Mouse (Mus musculus) myocyte (in vitro differentiated cells): ENCODE measurements around the gene Ttc39b. TPM values are rescaled to one million over a fixed set of nuclear protein-coding genes. Genes with fewer than 3 reads are reported as not detected.

Experiments
- H3K27me3 ChIP-seq: one replicate; pipeline ENCODE4 v1.6.1; 2011; ENCODE audit not compliant: control insufficient read depth, insufficient read depth, insufficient read length
- H3K36me3 ChIP-seq: one replicate; pipeline ENCODE4 v1.6.1; 2011; ENCODE audit not compliant: control insufficient read depth, insufficient read depth
- H3K4me2 ChIP-seq: one replicate; pipeline ENCODE4 v1.6.1; 2011; ENCODE audit warnings: low read depth, control low read depth
- H3K4me3 ChIP-seq: one replicate; pipeline ENCODE4 v1.5.1; 2011; ENCODE audit warnings: mild to moderate bottlenecking, control low read depth, moderate library complexity
- H3K79me2 ChIP-seq: one replicate; pipeline ENCODE4 v1.6.1; 2011; ENCODE audit not compliant: control insufficient read depth, insufficient read depth
- H3ac ChIP-seq: one replicate; pipeline ENCODE4 v1.6.1; 2011; ENCODE audit not compliant: control insufficient read depth, insufficient read length
- CEBPB ChIP-seq: IDR thresholded peaks from 2 replicates; pipeline ENCODE4 v1.6.1; 2011; ENCODE audit warnings: mild to moderate bottlenecking, moderate library complexity; ENCODE audit not compliant: poor library complexity, insufficient read depth, severe bottlenecking
- E2F4 ChIP-seq: IDR thresholded peaks from one replicate; pipeline ENCODE4 v1.6.1; 2011; ENCODE audit warnings: mild to moderate bottlenecking, control low read depth, moderate library complexity; ENCODE audit not compliant: insufficient read depth
- MAX ChIP-seq: IDR thresholded peaks from one replicate; pipeline ENCODE4 v1.6.1; 2011; ENCODE audit warnings: low read depth, mild to moderate bottlenecking, control low read depth
- MYOD1 ChIP-seq, 3 experiments: IDR thresholded peaks; one replicate each; pipeline ENCODE4 v1.6.1; 2011; ENCODE audit warnings: control low read depth in 2 of 3, low read depth in 2 of 3, mild to moderate bottlenecking in 2 of 3, moderate library complexity in 1 of 3; ENCODE audit not compliant: insufficient read length in 2 of 3, control insufficient read depth in 1 of 3
- MYOG ChIP-seq, 3 experiments: IDR thresholded peaks; one replicate each; pipeline ENCODE4 v1.6.1; 2011; ENCODE audit warnings: control low read depth in 2 of 3, low read depth in 2 of 3, mild to moderate bottlenecking in 2 of 3; ENCODE audit not compliant: insufficient read length in 2 of 3, control insufficient read depth in 1 of 3, insufficient read depth in 1 of 3
- POLR2A ChIP-seq: IDR thresholded peaks from one replicate; pipeline ENCODE4 v1.6.1; 2011; ENCODE audit warnings: low read depth, mild to moderate bottlenecking, control low read depth, moderate library complexity; ENCODE audit not compliant: insufficient read length
- POLR2AphosphoS2 ChIP-seq: IDR thresholded peaks from one replicate; pipeline ENCODE4 v1.6.1; 2011; ENCODE audit warnings: low read depth, control low read depth; ENCODE audit not compliant: insufficient read length
- REST ChIP-seq: IDR thresholded peaks from one replicate; pipeline ENCODE4 v1.6.1; 2011; ENCODE audit warnings: mild to moderate bottlenecking, control low read depth, moderate library complexity; ENCODE audit not compliant: insufficient read depth, insufficient read length
- SRF ChIP-seq: IDR thresholded peaks from one replicate; pipeline ENCODE4 v1.6.1; 2011; ENCODE audit warnings: low read depth; ENCODE audit not compliant: control insufficient read depth, insufficient read length
- TCF12 ChIP-seq: IDR thresholded peaks from one replicate; pipeline ENCODE4 v1.6.1; 2011; ENCODE audit warnings: mild to moderate bottlenecking, control low read depth; ENCODE audit not compliant: poor library complexity, insufficient read depth, severe bottlenecking
- TCF3 ChIP-seq: IDR thresholded peaks from one replicate; pipeline ENCODE4 v1.6.1; 2011; ENCODE audit warnings: low read depth, control low read depth; ENCODE audit not compliant: insufficient read length
- USF1 ChIP-seq: IDR thresholded peaks from one replicate; pipeline ENCODE4 v1.6.1; 2011; ENCODE audit warnings: low read depth, mild to moderate bottlenecking, control low read depth, moderate library complexity
- polyA plus RNA-seq: library from polyadenylated mRNA; unstranded; fragments of >200 nt; fragmentation: generic; extraction: Trizol; gene quantifications from one replicate; pipeline ENCODE4 v1.2.1, GENCODE M21; 2012; ENCODE audit warnings: missing spikeins

Gene Ttc39b
- polyA plus RNA-seq, 1 experiment: 19.3 TPM

- Histone ChIP-seq H3K4me3 (no peak overlapping the region), H3K36me3 (peaks cover 49% of the 10 kb centered on the region), H3K27me3 (no peaks in the 10 kb centered on the region), H3K4me2 (no peak overlapping the region), H3K79me2 (no peaks in the 10 kb centered on the region), H3ac (no peak overlapping the region)
- TF ChIP-seq POLR2A: no peak
- no peak for TF ChIP-seq TCF12
- no peak for TF ChIP-seq SRF
- TF ChIP-seq CEBPB: no peak
- TF ChIP-seq E2F4: no peak
- no peak for TF ChIP-seq POLR2AphosphoS2
- TF ChIP-seq MYOD1 (IDR thresholded peaks at IDR 0.05; ENCODE audit: control insufficient read depth in 1 of 3, insufficient read length in 2 of 3, low read depth in 2 of 3): no peak
- no peak for TF ChIP-seq TCF3
- TF ChIP-seq MYOG (IDR thresholded peaks at IDR 0.05; ENCODE audit: control insufficient read depth in 1 of 3, insufficient read depth in 1 of 3, insufficient read length in 2 of 3, low read depth in 2 of 3): no peak
- no peak for TF ChIP-seq REST
- no peak for TF ChIP-seq USF1
- TF ChIP-seq MAX: no peak
Measured at GRCm38 (mm10) chr4:83225633-83226360, 98.3 kb downstream of the Ttc39b start.

GRCm38 (mm10) chr4:83224242-83224641 lies 99.8 kb downstream of the Ttc39b start:
- Histone ChIP-seq H3K27me3 (no peaks in the 10 kb centered on the region), H3K4me2 (no peak overlapping the region), H3ac (no peak overlapping the region), H3K4me3 (no peak overlapping the region), H3K36me3 (peaks cover 33% of the 10 kb centered on the region), H3K79me2 (no peaks in the 10 kb centered on the region)
- TF ChIP-seq POLR2A (no peak), TCF3 (no peak), USF1 (no peak), MAX (no peak), REST (no peak), TCF12 (no peak), POLR2AphosphoS2 (no peak), MYOG (IDR thresholded peaks at IDR 0.05; ENCODE audit: control insufficient read depth in 1 of 3, insufficient read depth in 1 of 3, insufficient read length in 2 of 3, low read depth in 2 of 3) (no peak), CEBPB (no peak), E2F4 (no peak), MYOD1 (IDR thresholded peaks at IDR 0.05; ENCODE audit: control insufficient read depth in 1 of 3, insufficient read length in 2 of 3, low read depth in 2 of 3) (no peak), SRF (no peak)

- no peak overlapping the region for H3K4me2 ChIP-seq
- no peaks in the 10 kb centered on the region for H3K79me2 ChIP-seq
- TF ChIP-seq CEBPB: no peak
- no peak for TF ChIP-seq TCF12
- no peak for TF ChIP-seq POLR2A
- no peak for TF ChIP-seq MYOD1 (IDR thresholded peaks at IDR 0.05; ENCODE audit: control insufficient read depth in 1 of 3, insufficient read length in 2 of 3, low read depth in 2 of 3)
- TF ChIP-seq MYOG (IDR thresholded peaks at IDR 0.05; ENCODE audit: control insufficient read depth in 1 of 3, insufficient read depth in 1 of 3, insufficient read length in 2 of 3, low read depth in 2 of 3): peak in 1 of 3 experiments; percentile 47
- no peaks in the 10 kb centered on the region for H3K27me3 ChIP-seq
- no peak overlapping the region for H3K4me3 ChIP-seq
- peaks cover 33% of the 10 kb centered on the region for H3K36me3 ChIP-seq
- H3ac ChIP-seq: no peak overlapping the region
Measured at GRCm38 (mm10) chr4:83223197-83223596, 100.9 kb downstream of the Ttc39b start.

GRCm38 (mm10) chr4:83220761-83221557 lies 103.1 kb downstream of the Ttc39b start:
- TF ChIP-seq USF1 (no peak), MAX (no peak), MYOD1 (IDR thresholded peaks at IDR 0.05; ENCODE audit: control insufficient read depth in 1 of 3, insufficient read length in 2 of 3, low read depth in 2 of 3) (no peak), MYOG (IDR thresholded peaks at IDR 0.05; ENCODE audit: control insufficient read depth in 1 of 3, insufficient read depth in 1 of 3, insufficient read length in 2 of 3, low read depth in 2 of 3) (no peak), CEBPB (no peak), TCF12 (no peak), POLR2AphosphoS2 (no peak), E2F4 (no peak), SRF (no peak), TCF3 (no peak), POLR2A (no peak), REST (no peak)
- peaks cover 26% of the 10 kb centered on the region for H3K36me3 ChIP-seq
- no peak overlapping the region for H3K4me3 ChIP-seq
- H3K27me3 ChIP-seq: no peaks in the 10 kb centered on the region
- H3ac ChIP-seq: no peak overlapping the region
- H3K4me2 ChIP-seq: no peak overlapping the region
- no peaks in the 10 kb centered on the region for H3K79me2 ChIP-seq
